Mouse (Mus musculus) monocyte, adult 59 days (primary cell): ENCODE measurements around the gene Rcn3. TPM values are rescaled to one million over a fixed set of nuclear protein-coding genes. Genes with fewer than 3 reads are reported as not detected.

ENCODE experiments used
- total RNA-seq, 2 experiments: library from RNA; stranded (reverse); gene quantifications; one replicate each; pipeline ENCODE4 v1.2.4; 2023

Rcn3 gene
- total RNA-seq = 1 to 10 TPM; 3.8 to 4.9 TPM

DNA sequence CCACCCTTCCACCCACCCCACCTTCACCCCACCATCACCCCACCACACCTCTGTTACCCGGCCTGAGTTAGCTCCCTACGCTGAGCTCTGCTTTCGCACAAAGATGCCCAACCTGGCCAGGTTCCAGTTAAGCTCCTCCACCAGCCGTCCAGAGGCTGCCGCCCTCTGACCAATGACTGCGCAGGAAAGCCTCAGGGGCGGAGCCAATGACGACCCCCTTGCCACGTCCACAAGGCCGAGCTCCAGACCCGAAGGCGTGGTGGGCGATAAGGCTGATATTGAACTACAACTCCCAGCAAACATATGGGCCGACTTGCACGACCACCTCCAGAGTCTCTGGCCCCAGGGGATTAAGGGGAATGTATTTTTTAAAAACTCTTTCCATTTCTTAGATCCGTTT, at the start of gene Rcn3:
Gene Rcn3, minus strand, starts transcription at position 174 of the 400 bp plus-strand sequence.

DNA sequence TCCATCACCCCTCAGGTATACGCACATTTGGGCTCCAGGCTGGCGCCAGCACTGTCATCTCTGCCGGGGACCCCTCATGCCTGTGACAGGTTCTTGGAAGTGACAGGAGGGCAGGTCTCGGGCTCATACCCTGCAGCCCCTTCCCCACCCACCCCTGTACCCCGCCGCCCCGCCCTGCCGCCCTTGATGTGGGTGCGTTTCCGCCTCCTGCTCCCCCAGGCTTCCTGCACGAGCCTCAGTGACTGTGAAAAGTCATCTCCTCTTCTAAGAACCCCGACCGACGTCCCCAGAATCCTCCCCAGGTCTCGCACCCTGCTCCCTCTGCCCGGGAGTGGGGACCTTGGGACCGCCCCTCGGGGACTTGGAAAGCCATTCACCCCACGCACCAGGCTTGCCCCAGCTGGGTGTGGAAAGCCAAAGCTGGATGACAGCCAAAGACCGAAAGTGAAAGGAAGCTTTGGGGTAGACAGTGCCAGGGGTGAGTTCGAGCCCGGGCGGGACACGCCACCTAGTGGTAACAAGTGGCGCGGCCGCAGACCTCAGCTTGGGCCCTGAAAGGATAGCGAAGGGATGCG, 44.1 kb upstream of the Rcn3 start, which contains the start of the genes Gm45713 and Flt3l:
Gene Gm45713, minus strand, starts transcription at position 239 of the 575 bp plus-strand sequence.
Gene Flt3l, minus strand, starts transcription at position 440 of the 575 bp plus-strand sequence.

DNA sequence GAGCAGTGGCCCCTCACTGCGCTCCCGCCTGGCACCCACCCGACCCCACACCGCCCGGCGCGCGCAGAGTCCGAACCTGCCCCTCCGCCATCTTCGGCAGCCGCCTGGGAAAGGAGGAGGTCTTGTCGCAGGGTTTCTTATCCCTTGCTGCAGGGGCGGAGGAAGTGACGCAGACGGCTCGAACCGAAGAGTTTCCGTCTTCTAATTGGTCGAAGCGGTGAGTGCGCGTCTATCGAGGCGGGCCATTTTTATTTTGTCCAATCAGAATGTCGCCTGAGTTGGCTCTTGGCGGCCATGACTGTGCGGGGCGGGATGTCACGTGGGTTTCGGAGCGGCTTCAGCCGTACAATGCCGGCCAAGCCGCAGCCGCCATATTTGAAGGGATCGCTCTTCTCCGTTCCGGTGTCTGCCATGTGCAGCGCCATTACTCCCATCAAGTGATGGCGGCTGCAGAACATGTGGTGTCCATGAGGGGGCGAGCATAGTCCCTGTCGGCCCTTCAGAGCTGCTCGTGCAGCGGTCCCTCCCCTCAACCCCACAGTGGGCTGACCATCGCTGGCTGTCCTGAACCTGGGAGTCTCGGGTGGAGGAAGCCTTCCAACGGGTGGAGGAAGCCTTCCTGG, 36.7 kb upstream of the Rcn3 start, which contains the start of gene Rpl13a:
Gene Rpl13a, minus strand, starts transcription at position 138 of the 623 bp plus-strand sequence.

DNA sequence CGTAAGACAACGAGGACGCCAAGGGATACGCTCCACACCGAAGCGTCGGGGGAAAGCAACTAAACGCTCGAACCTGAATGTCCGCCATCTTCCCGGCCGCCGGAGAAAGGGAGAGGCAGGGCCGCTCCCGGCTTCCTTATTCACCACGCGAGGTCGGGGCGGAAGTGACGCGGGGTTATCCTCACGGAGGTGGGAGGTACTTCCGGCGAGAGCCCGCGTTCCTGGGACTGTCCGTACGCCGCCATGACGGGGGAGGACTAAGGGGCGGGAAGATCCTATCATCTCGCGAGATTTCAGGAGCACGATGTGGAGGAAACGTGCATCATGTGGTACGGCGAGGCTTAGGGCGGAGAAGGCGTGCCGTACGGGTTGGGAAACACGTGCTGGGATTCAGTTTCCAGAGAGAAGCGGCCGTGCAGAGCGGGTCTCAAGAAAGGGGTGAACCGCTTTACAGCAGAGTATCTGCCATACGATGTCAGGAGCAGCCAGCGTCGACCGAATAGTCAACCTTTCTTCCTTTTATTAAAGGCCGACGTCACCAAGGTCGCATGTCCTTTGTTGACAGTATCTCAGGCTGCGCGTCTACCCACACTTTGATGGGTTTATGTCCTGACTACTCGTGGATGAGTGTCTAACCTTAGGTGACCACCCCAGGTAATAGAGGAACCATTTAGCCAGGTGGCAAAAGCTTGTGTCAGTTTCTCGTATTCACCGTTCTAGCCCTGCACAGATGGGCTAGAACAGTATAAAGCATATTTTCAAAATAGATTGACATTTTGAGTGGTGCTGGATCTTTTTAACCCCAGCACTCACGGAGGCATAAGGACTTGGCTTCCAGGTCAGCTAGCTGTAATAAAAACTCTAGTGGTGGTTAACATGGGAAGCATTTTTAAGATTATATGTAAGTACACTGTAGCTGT, 32.5 kb upstream of the Rcn3 start, which contains the start of gene Rps11:
Gene Rps11, minus strand, starts transcription at position 216 of the 920 bp plus-strand sequence.

DNA sequence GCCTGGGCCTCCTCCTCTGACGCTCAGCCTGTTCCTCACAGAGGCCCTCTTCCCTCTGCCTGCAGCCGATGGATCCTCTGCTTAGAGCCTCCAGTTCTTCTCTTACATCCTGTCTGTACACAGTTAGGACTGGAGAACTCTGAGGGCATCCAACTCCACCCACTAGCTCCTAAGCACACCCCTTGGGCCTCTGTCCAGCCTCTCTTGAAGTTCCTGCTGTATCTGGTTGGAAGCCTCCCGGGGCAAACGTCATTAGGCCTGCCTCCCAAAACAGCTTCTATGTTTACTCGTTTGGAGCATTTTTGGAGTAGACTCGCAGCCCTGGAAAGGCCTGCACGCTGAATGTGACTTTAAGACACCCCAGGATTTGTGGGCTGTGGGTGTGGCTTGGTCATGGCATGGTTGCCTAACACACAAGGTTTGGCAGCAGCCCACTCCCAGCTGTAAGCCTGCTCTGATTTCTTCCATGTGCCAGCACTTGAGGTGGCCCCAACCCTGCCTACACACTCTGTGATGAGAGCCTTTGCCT, 11.7 kb upstream of the Rcn3 start, which contains the start of gene Fcgrt:
Gene Fcgrt, minus strand, starts transcription at position 200 of the 529 bp plus-strand sequence.

DNA sequence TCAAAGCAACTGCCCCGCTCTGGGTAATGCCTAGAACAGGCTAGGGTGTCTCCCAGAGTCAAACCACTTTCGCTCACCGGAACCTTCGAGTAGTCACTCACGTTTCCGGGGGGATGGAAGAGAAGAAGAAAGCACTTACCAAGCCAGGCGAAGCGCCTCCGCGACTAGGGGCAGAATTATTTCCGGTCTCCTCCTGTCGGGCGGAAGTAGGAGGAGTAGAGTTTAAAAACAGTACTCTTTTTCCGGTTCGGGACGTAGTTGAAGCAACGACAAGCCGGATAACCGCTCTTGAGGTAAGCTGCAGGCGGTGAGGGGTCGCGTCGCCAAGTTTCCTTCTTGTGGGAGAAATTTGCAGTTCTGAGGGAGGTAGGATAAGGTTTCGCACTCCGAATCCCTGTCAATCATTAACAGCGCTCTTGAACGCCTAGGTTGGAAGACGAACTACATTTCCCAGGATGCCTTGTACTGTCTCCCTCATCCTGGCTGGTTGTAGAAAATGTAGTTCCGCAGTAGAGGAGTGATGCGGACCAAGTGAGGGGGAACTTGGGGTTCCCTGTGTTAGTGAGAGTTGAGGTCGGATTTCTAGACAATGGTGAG, 29.7 kb downstream of the Rcn3 start, which contains the start of the genes Nosip and Prrg2:
Gene Nosip, plus strand, starts transcription at position 191 of the 597 bp plus-strand sequence.
Gene Prrg2, minus strand, starts transcription at position 439 of the 597 bp plus-strand sequence.

DNA sequence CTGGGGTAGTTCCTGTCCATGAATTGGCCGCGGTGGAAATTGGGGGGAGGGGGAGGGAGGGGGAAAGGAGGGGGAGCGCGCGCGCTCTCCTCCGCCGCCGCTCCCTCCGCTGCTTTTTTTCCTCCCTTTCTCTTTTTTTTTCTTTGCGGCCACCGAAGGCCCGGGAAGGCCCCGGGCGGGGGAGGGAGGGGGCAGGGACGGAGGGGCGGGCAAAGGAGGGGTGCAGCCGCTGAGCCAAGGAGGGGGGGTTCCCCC, 39.2 kb downstream of the Rcn3 start, which contains the start of gene Prr12:
Gene Prr12, minus strand, starts transcription at position 20 of the 255 bp plus-strand sequence.

Other genes starting within 250 kb of the Rcn3 start
- 10 to 100 TPM; 28.4 to 31.3 TPM for gene Akt1s1, start 243.2 kb downstream of the Rcn3 start, total RNA-seq
- gene Tbc1d17, start 243.1 kb downstream of the Rcn3 start, total RNA-seq = 10 to 100 TPM; 78.0 to 79.4 TPM
- 10 to 100 TPM; 83.9 to 88.5 TPM for gene Pnkp, start 235.1 kb downstream of the Rcn3 start, total RNA-seq
- gene Ptov1, start 222.4 kb downstream of the Rcn3 start, total RNA-seq = 10 to 100 TPM; 59.0 to 65.1 TPM
- 10 to 100 TPM; 51.0 to 54.3 TPM for gene Med25, start 199.5 kb downstream of the Rcn3 start, total RNA-seq
- 10 to 100 TPM in 1 of 2 experiments, 1 to 10 TPM in 1; 8.5 to 13.7 TPM for gene Fuz, start 196.1 kb downstream of the Rcn3 start, total RNA-seq
- gene Ap2a1, start 162.7 kb downstream of the Rcn3 start, total RNA-seq = 10 to 100 TPM; 65.0 to 66.5 TPM
- not detected for gene Tsks, start 149.0 kb downstream of the Rcn3 start, total RNA-seq
- 1 to 10 TPM in 1 of 2 experiments, under 1 TPM in 1; 0.63 to 2.0 TPM for gene Cpt1c, start 117.4 kb downstream of the Rcn3 start, total RNA-seq
- 10 to 100 TPM; 73.2 to 92.6 TPM for gene Prmt1, start 105.7 kb downstream of the Rcn3 start, total RNA-seq
- gene Irf3, start 94.6 kb downstream of the Rcn3 start, total RNA-seq = 100 to 1,000 TPM in 1 of 2 experiments, 10 to 100 TPM in 1; 99.4 to 105 TPM
- gene Bcl2l12, start 93.5 kb downstream of the Rcn3 start, total RNA-seq = 10 to 100 TPM; 12.7 to 21.1 TPM
- gene Scaf1, start 75.9 kb downstream of the Rcn3 start, total RNA-seq = 10 to 100 TPM; 79.7 to 88.3 TPM
- 100 to 1,000 TPM; 157 to 168 TPM for gene Rras, start 74.3 kb downstream of the Rcn3 start, total RNA-seq
- 10 to 100 TPM; 36.6 to 38.5 TPM for gene Prr12, start 39.3 kb downstream of the Rcn3 start, total RNA-seq
- gene Nosip, start 29.8 kb downstream of the Rcn3 start, total RNA-seq = 10 to 100 TPM; 43.8 to 49.1 TPM
- gene Prrg2, start 29.5 kb downstream of the Rcn3 start, total RNA-seq = 10 to 100 TPM; 14.4 to 16.2 TPM
- 100 to 1,000 TPM; 134 to 157 TPM for gene Fcgrt, start 11.6 kb upstream of the Rcn3 start, total RNA-seq
- gene Rps11, start 32.2 kb upstream of the Rcn3 start, total RNA-seq = 1,000 to 10,000 TPM; 2,292 to 2,480 TPM
- 1,000 to 10,000 TPM; 1,720 to 2,206 TPM for gene Rpl13a, start 36.5 kb upstream of the Rcn3 start, total RNA-seq
- gene Gm45713, start 44.0 kb upstream of the Rcn3 start, total RNA-seq = not detected
- gene Flt3l, start 44.2 kb upstream of the Rcn3 start, total RNA-seq = 10 to 100 TPM; 38.8 to 44.7 TPM
- gene Pih1d1, start 62.1 kb upstream of the Rcn3 start, total RNA-seq = 10 to 100 TPM; 40.7 to 42.0 TPM
- 100 to 1,000 TPM; 133 to 144 TPM for gene Aldh16a1, start 62.4 kb upstream of the Rcn3 start, total RNA-seq
- not detected for gene Slc17a7, start 71.7 kb upstream of the Rcn3 start, total RNA-seq
- gene Gfy, start 87.3 kb upstream of the Rcn3 start, total RNA-seq = not detected
- not detected for gene Pth2, start 88.8 kb upstream of the Rcn3 start, total RNA-seq
- gene Ccdc155, start 112.7 kb upstream of the Rcn3 start, total RNA-seq = not detected
- 1 to 10 TPM in 1 of 2 experiments, under 1 TPM in 1; 0.71 to 1.8 TPM for gene Dkkl1, start 119.9 kb upstream of the Rcn3 start, total RNA-seq
- gene Tead2, start 123.5 kb upstream of the Rcn3 start, total RNA-seq = 1 to 10 TPM in 1 of 2 experiments, under 1 TPM in 1; 0.46 to 3.1 TPM
- 100 to 1,000 TPM; 153 to 162 TPM for gene Cd37, start 146.9 kb upstream of the Rcn3 start, total RNA-seq
- not detected for gene Slc6a16, start 148.9 kb upstream of the Rcn3 start, total RNA-seq
- under 1 TPM in 1 of 2 experiments, not detected in 1; 0.27 TPM for gene Slc6a21, start 185.3 kb upstream of the Rcn3 start, total RNA-seq
- 10 to 100 TPM; 13.8 to 14.3 TPM for gene Trpm4, start 241.6 kb upstream of the Rcn3 start, total RNA-seq
- not detected for gene Hrc, start 243.1 kb upstream of the Rcn3 start, total RNA-seq